Mouse (Mus musculus): Measurements from ENCODE around the gene Sfxn2. TPM values are rescaled to one million over a fixed set of nuclear protein-coding genes. Genes with fewer than 3 reads are reported as not detected.

The Sfxn2 gene
- total and polyA plus RNA-seq, 2 experiments from 2014 or later = 6.0 to 9.8 TPM

GRCm38 (mm10) chr19:46550385-46550784 lies 22.8 kb upstream of the Sfxn2 start:
- Histone ChIP-seq H3K4me3 (ENCODE audit: low read depth, low read length) (no peak overlapping the region), H3K4me1 (ENCODE audit: insufficient read depth, low read length) (no peaks in the 10 kb centered on the region), H3K9me3 (ENCODE audit: low read length) (no peaks in the 10 kb centered on the region), H3K9ac (replicated peaks; ENCODE audit: low read length, poor library complexity, severe bottlenecking) (no peak overlapping the region), H3K4me2 (ENCODE audit: low read depth, low read length, poor library complexity, severe bottlenecking) (no peak overlapping the region), H3K36me3 (ENCODE audit: insufficient read depth, low read length) (peaks cover 27% of the 10 kb centered on the region), H3K27ac (ENCODE audit: low read depth, low read length) (no peak overlapping the region), H3K27me3 (ENCODE audit: insufficient read depth, low read length) (no peaks in the 10 kb centered on the region)
- 83% methylated on average over 4 of the region's 4 CpGs for WGBS
- no peak for TF ChIP-seq CTCF (IDR thresholded peaks at IDR 0.05)
- DNase-seq (ENCODE audit: low spot score) (no peak), ATAC-seq (ENCODE audit: low FRiP score) (no peak)

- H3K9me3 ChIP-seq (ENCODE audit: low read length) = no peaks in the 10 kb centered on the region
- no peak overlapping the region for H3K4me2 ChIP-seq (ENCODE audit: low read depth, low read length, poor library complexity, severe bottlenecking)
- H3K4me3 ChIP-seq (ENCODE audit: low read depth, low read length) = no peak overlapping the region
- 98% methylated on average over 3 of the region's 4 CpGs for WGBS
- peaks cover 29% of the 10 kb centered on the region for H3K36me3 ChIP-seq (ENCODE audit: insufficient read depth, low read length)
- ATAC-seq (ENCODE audit: low FRiP score) (no peak), DNase-seq (ENCODE audit: low spot score) (no peak)
- no peaks in the 10 kb centered on the region for H3K4me1 ChIP-seq (ENCODE audit: insufficient read depth, low read length)
- no peak overlapping the region for H3K9ac ChIP-seq (replicated peaks; ENCODE audit: low read length, poor library complexity, severe bottlenecking)
- no peak for TF ChIP-seq CTCF (IDR thresholded peaks at IDR 0.05)
- no peak overlapping the region for H3K27ac ChIP-seq (ENCODE audit: low read depth, low read length)
- no peaks in the 10 kb centered on the region for H3K27me3 ChIP-seq (ENCODE audit: insufficient read depth, low read length)
Observed at GRCm38 (mm10) chr19:46552496-46552895, 20.7 kb upstream of the Sfxn2 start.

- peaks cover 32% of the 10 kb centered on the region for H3K36me3 ChIP-seq (ENCODE audit: insufficient read depth, low read length)
Observed at GRCm38 (mm10) chr19:46553541-46553955, 19.6 kb upstream of the Sfxn2 start.

GRCm38 (mm10) chr19:46558009-46558408 lies 15.2 kb upstream of the Sfxn2 start:
- ATAC-seq (ENCODE audit: low FRiP score) (no peak), DNase-seq (ENCODE audit: low spot score) (no peak)
- Histone ChIP-seq H3K9ac (replicated peaks; ENCODE audit: low read length, poor library complexity, severe bottlenecking) (no peak overlapping the region), H3K27me3 (ENCODE audit: insufficient read depth, low read length) (no peaks in the 10 kb centered on the region), H3K36me3 (ENCODE audit: insufficient read depth, low read length) (peaks cover 11% of the 10 kb centered on the region), H3K9me3 (ENCODE audit: low read length) (no peaks in the 10 kb centered on the region), H3K4me3 (ENCODE audit: low read depth, low read length) (no peak overlapping the region), H3K27ac (ENCODE audit: low read depth, low read length) (no peak overlapping the region), H3K4me1 (ENCODE audit: insufficient read depth, low read length) (no peaks in the 10 kb centered on the region), H3K4me2 (ENCODE audit: low read depth, low read length, poor library complexity, severe bottlenecking) (no peak overlapping the region)
- no peak for TF ChIP-seq CTCF (IDR thresholded peaks at IDR 0.05)
- 83% methylated on average over 8 of the region's 8 CpGs for WGBS

More at GRCm38 (mm10) chr19:46553541-46553955, 19.6 kb upstream of the Sfxn2 start:
- WGBS = 43% methylated on average over 11 of the region's 11 CpGs
- no peak overlapping the region for H3K9ac ChIP-seq (replicated peaks; ENCODE audit: low read length, poor library complexity, severe bottlenecking)
- H3K4me3 ChIP-seq (ENCODE audit: low read depth, low read length) = no peak overlapping the region
- no peak for TF ChIP-seq CTCF (IDR thresholded peaks at IDR 0.05)
- H3K27ac ChIP-seq (ENCODE audit: low read depth, low read length) = 0 out of 2 replicates have a peak overlapping the region, but pooled peaks have one; percentile 32
- ATAC-seq (ENCODE audit: low FRiP score) (no peak), DNase-seq (ENCODE audit: low spot score) (peak; percentile 80)
- no peaks in the 10 kb centered on the region for H3K27me3 ChIP-seq (ENCODE audit: insufficient read depth, low read length)
- H3K4me2 ChIP-seq (ENCODE audit: low read depth, low read length, poor library complexity, severe bottlenecking) = no peak overlapping the region
- H3K4me1 ChIP-seq (ENCODE audit: insufficient read depth, low read length) = no peaks in the 10 kb centered on the region
- H3K9me3 ChIP-seq (ENCODE audit: low read length) = no peaks in the 10 kb centered on the region

- WGBS = 76% methylated on average over 12 of the region's 12 CpGs
- H3K4me1 ChIP-seq (ENCODE audit: insufficient read depth, low read length) = no peaks in the 10 kb centered on the region
- no peak overlapping the region for H3K4me2 ChIP-seq (ENCODE audit: low read depth, low read length, poor library complexity, severe bottlenecking)
- H3K9me3 ChIP-seq (ENCODE audit: low read length) = no peaks in the 10 kb centered on the region
- no peak overlapping the region for H3K9ac ChIP-seq (replicated peaks; ENCODE audit: low read length, poor library complexity, severe bottlenecking)
- no peak overlapping the region; the same call in 1 of the 2 replicates for H3K27ac ChIP-seq (ENCODE audit: low read depth, low read length)
- H3K4me3 ChIP-seq (ENCODE audit: low read depth, low read length) = no peak overlapping the region
- H3K27me3 ChIP-seq (ENCODE audit: insufficient read depth, low read length) = no peaks in the 10 kb centered on the region
- TF ChIP-seq CTCF (IDR thresholded peaks at IDR 0.05) = no peak
- peaks cover 11% of the 10 kb centered on the region for H3K36me3 ChIP-seq (ENCODE audit: insufficient read depth, low read length)
- no peak for DNase-seq (ENCODE audit: low spot score)
- ATAC-seq (ENCODE audit: low FRiP score) = no peak
Observed at GRCm38 (mm10) chr19:46558631-46559030, 14.5 kb upstream of the Sfxn2 start.

GRCm38 (mm10) chr19:46562132-46562531 lies 11.0 kb upstream of the Sfxn2 start:
- TF ChIP-seq CTCF (IDR thresholded peaks at IDR 0.05) = peak; percentile 86
- WGBS = 25% methylated on average over 1 of the region's 1 CpGs
- H3K27me3 ChIP-seq (ENCODE audit: insufficient read depth, low read length) = no peaks in the 10 kb centered on the region
- peak overlapping the region; percentile 57; the same call in 1 of the 2 replicates for H3K27ac ChIP-seq (ENCODE audit: low read depth, low read length)
- H3K4me1 ChIP-seq (ENCODE audit: insufficient read depth, low read length) = no peaks in the 10 kb centered on the region
- H3K36me3 ChIP-seq (ENCODE audit: insufficient read depth, low read length) = peaks cover 5% of the 10 kb centered on the region
- no peak overlapping the region for H3K4me3 ChIP-seq (ENCODE audit: low read depth, low read length)
- H3K9ac ChIP-seq (replicated peaks; ENCODE audit: low read length, poor library complexity, severe bottlenecking) = no peak overlapping the region
- no peak overlapping the region for H3K4me2 ChIP-seq (ENCODE audit: low read depth, low read length, poor library complexity, severe bottlenecking)
- no peaks in the 10 kb centered on the region for H3K9me3 ChIP-seq (ENCODE audit: low read length)
- DNase-seq (ENCODE audit: low spot score) (peak; percentile 80), ATAC-seq (ENCODE audit: low FRiP score) (no peak)

Measured in midbrain, postnatal 0 days (tissue).